Mouse (Mus musculus) left cerebral cortex, adult 11 months (tissue): ENCODE data around the gene Ldb3.

Experiments
- DNase-seq: peaks from one replicate; pipeline ENCODE4 v3.0.0; 2022; ENCODE audit warnings: low spot score

Ldb3 gene

GRCm38 (mm10) chr14:34588498-34588897 lies at the start of gene Ldb3:
Ldb3 (minus strand) TSS chr14:34588682.
- no peak for DNase-seq

- no peak for DNase-seq
Observed at GRCm38 (mm10) chr14:34635721-34636120, 47.2 kb upstream of the Ldb3 start.

GRCm38 (mm10) chr14:34635192-34635591 lies 46.7 kb upstream of the Ldb3 start:
- no peak for DNase-seq

- no peak for DNase-seq
Observed at GRCm38 (mm10) chr14:34632722-34633448, 44.4 kb upstream of the Ldb3 start.

- no peak for DNase-seq
Observed at GRCm38 (mm10) chr14:34626824-34627223, 38.3 kb upstream of the Ldb3 start.

GRCm38 (mm10) chr14:34623531-34624210 lies 35.2 kb upstream of the Ldb3 start:
- no peak for DNase-seq

- no peak for DNase-seq
Observed at GRCm38 (mm10) chr14:34623074-34623473, 34.6 kb upstream of the Ldb3 start.

GRCm38 (mm10) chr14:34620611-34621376 lies 32.3 kb upstream of the Ldb3 start:
- no peak for DNase-seq

- DNase-seq, result no peak
Observed at GRCm38 (mm10) chr14:34618808-34619207, 30.3 kb upstream of the Ldb3 start.

- DNase-seq, result peak; percentile 69
Observed at GRCm38 (mm10) chr14:34616821-34617220, 28.3 kb upstream of the Ldb3 start.

- DNase-seq, result no peak
Observed at GRCm38 (mm10) chr14:34615625-34616024, 27.1 kb upstream of the Ldb3 start.

GRCm38 (mm10) chr14:34615082-34615481 lies 26.6 kb upstream of the Ldb3 start:
- no peak for DNase-seq

GRCm38 (mm10) chr14:34614551-34614950 lies 26.1 kb upstream of the Ldb3 start:
- no peak for DNase-seq

GRCm38 (mm10) chr14:34613523-34613922 lies 25.0 kb upstream of the Ldb3 start:
- DNase-seq, result no peak

GRCm38 (mm10) chr14:34612222-34612621 lies 23.7 kb upstream of the Ldb3 start:
- no peak for DNase-seq

- DNase-seq, result no peak
Observed at GRCm38 (mm10) chr14:34611591-34611990, 23.1 kb upstream of the Ldb3 start.

GRCm38 (mm10) chr14:34601910-34602309 lies 13.4 kb upstream of the Ldb3 start:
- no peak for DNase-seq

GRCm38 (mm10) chr14:34599941-34600340 lies 11.5 kb upstream of the Ldb3 start, which contains the start of gene Opn4:
Opn4 (minus strand) TSS chr14:34600142.
- DNase-seq, result no peak

- no peak for DNase-seq
Observed at GRCm38 (mm10) chr14:34595596-34596255, 7.2 kb upstream of the Ldb3 start.

GRCm38 (mm10) chr14:34591741-34592535 lies 3.5 kb upstream of the Ldb3 start:
- DNase-seq, result no peak
